Mouse (Mus musculus): ENCODE results near the gene Adprm. TPM values are rescaled to one million over a fixed set of nuclear protein-coding genes. Genes with fewer than 3 reads are reported as not detected.
A peak's percentile ranks its signal among the peaks of the same experiment; 100 is the strongest.
"Not testable (repeated sequence)": the region's sequence is repeated elsewhere in the genome, so short reads cannot be mapped to it uniquely, and the experiment has no call there.

Gene Adprm
- 10 to 100 TPM; 24.3 to 27.5 TPM for total RNA-seq (2021)
- long read RNA-seq, experiment 1, transcript Adprm-201 (5 exons, 1,283 nt): major isoform, 7 of 14 reads
- long read RNA-seq, experiment 1, partial matches to known transcripts: 3 of 14 reads
- long read RNA-seq, experiment 1, other reads (novel, unspliced or antisense): 3 of 14 reads
- long read RNA-seq, experiment 2, transcript Adprm-201 (5 exons, 1,283 nt): major isoform, 10 of 23 reads
- long read RNA-seq, experiment 2, partial matches to known transcripts: 0 of 23 reads
- long read RNA-seq, experiment 2, other reads (novel, unspliced or antisense): 10 of 23 reads

- DNase-seq (ENCODE audit: low spot score in 2 of 2): peak; percentile 86 to 91
Observed at GRCm38 (mm10) chr11:67052321-67052952, at the start of gene Adprm, which contains the start of gene Sco1. TSS of gene Adprm (minus strand) at chr11:67052594. TSS of gene Sco1 (plus strand) at chr11:67052670.

DNA sequence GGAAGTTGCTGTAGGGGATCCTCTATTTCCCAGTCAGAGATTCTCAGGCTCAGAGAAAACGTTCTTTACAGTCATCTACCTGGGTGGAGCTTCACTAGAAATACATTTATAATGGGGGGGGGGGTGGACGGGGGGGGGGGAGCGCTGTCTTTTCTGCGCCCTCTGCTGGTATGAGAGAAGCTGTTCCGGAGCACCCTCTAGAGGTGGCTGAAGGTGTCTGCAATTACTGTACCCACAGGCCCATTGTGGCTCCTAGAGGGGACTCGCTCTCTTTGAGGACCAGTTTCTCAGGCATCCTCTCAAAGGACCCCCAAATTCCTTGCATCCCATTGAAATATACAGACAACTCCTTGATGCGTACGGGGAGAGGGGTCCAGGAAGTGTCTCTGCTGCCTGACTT, 49.3 kb upstream of the Adprm start:
- peak; percentile 67 to 70 for DNase-seq (ENCODE audit: low spot score in 2 of 2)

DNA sequence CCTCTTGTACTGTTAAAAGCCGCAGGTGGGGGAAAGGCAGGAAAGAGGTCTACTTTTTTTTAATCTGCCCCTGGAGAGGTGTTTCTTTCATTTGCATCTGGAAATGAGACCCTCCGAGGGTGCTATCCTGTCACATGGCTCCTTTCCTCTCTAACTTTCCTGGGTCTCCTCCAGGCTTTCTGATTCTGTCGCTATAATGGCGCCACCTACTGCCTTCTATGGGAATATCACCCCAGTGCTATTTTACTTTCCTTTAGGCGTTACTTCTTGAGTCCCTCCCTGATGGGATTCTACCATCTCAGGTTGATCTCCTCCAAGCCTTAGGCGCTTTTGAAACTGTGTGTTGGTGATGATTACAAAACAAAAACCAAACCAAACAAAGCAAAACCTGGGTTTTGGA, 47.8 kb upstream of the Adprm start:
- peak in 1 of 2 experiments; percentile 43 for DNase-seq (ENCODE audit: low spot score in 2 of 2)

- no peak for DNase-seq (ENCODE audit: low spot score in 2 of 2)
Observed at GRCm38 (mm10) chr11:67099241-67099640, 46.8 kb upstream of the Adprm start.

DNA sequence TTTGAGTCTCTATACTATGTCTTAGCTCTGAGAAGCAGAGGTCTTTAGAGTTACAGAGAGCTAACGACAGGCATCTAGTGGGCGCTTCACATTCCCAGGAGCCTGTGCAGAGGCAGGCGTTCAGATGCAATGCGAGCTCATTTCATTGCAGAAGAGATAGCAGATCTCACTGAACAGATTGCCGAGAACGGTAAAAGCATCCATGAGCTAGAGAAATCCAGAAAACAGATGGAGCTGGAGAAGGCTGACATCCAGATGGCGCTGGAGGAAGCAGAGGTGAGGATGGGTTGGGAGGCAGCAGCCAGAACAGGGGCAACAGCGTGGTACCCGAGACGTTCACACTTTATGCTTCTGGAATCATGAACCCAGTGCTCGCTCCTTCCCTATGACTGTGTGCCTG, 46.0 kb upstream of the Adprm start:
- DNase-seq (ENCODE audit: low spot score in 2 of 2): peak; percentile 36 to 60

- no peak for DNase-seq (ENCODE audit: low spot score in 2 of 2)
Observed at GRCm38 (mm10) chr11:67097709-67098108, 45.3 kb upstream of the Adprm start.

GRCm38 (mm10) chr11:67094470-67094869, 42.1 kb upstream of the Adprm start:
- no peak for DNase-seq (ENCODE audit: low spot score in 2 of 2)

DNA sequence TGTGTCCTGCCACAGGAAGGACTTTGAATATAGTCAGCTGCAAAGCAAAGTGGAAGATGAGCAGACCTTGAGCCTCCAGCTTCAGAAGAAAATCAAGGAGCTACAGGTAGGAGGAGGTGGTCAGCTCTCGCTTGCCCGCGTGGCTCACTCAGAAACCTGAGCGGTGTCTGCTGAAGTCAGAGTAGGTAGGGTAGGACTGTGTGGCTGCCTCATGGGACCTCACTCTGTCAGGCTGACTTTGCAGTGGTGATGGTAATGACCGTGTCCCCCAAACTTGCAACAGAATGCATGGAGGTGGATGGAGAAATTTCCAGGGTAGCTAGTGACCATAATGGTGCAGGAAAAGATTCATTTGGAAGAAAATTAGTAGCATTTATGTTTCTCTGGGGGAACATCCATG, 41.3 kb upstream of the Adprm start:
- no peak for DNase-seq (ENCODE audit: low spot score in 2 of 2)

DNA sequence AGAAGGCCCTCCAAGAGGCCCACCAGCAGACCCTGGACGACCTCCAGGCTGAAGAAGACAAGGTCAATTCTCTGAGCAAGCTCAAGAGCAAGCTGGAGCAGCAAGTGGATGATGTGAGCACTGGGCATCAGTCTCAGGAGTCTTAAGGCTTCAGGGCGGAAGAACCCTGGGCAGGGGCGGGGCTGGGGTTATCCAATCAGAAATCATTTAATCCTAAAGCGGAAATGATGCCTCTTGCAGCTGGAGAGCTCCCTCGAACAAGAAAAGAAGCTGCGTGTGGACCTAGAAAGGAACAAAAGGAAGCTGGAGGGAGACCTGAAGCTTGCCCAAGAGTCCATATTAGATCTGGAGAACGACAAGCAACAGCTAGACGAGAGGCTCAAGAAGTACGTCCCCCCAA, 40.8 kb upstream of the Adprm start:
- no peak for DNase-seq (ENCODE audit: low spot score in 2 of 2)

GRCm38 (mm10) chr11:67092354-67092753, 40.0 kb upstream of the Adprm start:
- DNase-seq (ENCODE audit: low spot score in 2 of 2): not testable (repeated sequence)

DNA sequence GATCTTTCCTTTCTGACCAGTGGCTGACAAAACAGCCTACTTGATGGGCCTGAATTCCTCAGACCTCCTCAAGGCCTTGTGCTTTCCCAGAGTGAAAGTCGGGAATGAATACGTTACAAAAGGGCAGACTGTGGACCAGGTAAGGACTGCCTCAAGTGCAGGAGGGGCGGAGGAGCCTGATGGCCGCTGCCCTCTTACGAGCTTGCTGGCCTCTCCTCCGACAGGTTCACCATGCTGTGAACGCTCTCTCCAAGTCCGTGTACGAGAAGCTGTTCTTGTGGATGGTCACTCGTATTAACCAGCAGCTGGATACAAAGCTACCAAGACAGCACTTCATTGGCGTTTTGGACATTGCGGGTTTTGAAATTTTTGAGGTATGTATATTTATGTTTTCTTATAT, 34.8 kb upstream of the Adprm start:
- DNase-seq (ENCODE audit: low spot score in 2 of 2): no peak

DNA sequence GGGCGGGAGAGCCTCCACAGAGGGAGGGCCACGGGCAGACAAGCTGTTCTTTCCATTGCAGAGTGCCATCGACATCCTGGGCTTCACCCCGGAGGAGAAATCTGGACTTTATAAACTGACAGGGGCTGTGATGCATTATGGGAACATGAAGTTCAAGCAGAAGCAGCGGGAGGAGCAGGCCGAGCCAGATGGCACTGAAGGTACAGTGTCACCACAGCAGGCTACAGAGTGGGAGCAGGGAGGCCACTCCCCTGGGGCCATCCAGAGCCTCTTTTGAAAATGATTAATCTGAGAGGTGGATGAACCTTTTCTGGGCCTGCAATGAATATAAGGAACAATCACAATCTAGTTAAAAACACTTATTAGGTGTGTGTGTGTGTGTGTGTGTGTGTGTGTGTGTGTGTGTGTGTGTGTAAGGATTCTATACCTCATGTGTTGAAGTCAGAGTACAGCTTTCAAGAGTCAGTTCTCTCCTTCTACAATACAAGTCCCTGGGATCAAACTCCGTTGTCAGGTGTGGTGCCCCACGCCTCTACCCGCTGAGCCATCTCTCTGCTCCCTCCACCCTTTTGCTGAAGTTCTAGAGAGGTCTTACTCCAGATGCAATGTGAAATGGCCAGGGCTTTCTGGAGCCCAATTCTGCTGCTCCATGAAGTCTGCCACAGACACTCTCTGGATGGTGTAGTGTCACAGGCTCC, 34.2 kb upstream of the Adprm start:
- DNase-seq (ENCODE audit: low spot score in 2 of 2): no peak

- peak; percentile 75 to 78 for DNase-seq (ENCODE audit: low spot score in 2 of 2)
Observed at GRCm38 (mm10) chr11:67085489-67085888, 33.1 kb upstream of the Adprm start.

DNA sequence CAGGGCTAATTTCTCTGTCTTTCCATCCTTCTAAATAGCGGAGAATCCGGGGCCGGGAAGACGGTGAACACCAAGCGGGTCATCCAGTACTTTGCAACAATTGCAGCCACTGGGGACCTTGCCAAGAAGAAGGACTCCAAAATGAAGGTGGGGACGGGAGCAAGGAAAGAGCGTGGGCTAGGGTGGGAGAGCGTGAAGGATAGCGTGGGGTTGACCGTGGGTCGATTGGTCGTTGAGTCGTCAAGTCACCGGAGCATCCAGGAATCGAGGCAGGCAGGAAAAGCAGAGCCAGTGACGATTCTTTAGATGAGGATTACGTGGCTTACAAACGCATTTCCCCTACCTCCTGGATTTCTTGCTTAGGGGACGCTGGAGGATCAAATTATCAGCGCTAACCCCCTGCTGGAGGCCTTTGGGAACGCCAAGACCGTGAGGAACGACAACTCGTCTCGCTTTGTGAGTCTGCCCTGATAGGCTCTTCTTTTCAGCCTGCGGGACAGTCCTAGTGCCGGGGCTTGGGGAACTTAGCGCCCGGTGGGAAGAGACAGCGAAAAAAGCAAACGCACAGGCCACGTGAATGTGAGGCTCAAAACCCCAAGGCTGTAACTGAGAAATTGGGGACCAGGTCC, 31.4 kb upstream of the Adprm start:
- DNase-seq (ENCODE audit: low spot score in 2 of 2): no peak

GRCm38 (mm10) chr11:67083239-67083638, 30.8 kb upstream of the Adprm start:
- no peak for DNase-seq (ENCODE audit: low spot score in 2 of 2)

DNA sequence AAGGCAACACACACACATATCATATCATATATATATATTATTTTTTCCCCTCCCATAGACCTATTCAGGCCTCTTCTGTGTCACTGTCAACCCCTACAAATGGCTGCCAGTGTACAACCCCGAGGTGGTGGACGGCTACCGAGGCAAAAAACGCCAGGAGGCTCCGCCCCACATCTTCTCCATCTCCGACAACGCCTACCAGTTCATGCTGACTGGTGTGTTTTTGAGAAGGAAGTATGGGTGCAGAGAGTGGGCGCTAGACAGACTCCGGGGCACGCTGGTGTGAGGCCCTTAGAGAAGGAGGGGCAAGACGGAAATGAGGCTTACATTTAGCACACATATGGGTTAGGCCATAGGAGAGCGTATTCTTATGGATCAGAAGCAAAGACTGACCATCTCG, 30.4 kb upstream of the Adprm start:
- no peak for DNase-seq (ENCODE audit: low spot score in 2 of 2)

GRCm38 (mm10) chr11:67082188-67082587, 29.8 kb upstream of the Adprm start:
- no peak for DNase-seq (ENCODE audit: low spot score in 2 of 2)

GRCm38 (mm10) chr11:67081125-67081649, 28.8 kb upstream of the Adprm start:
- DNase-seq (ENCODE audit: low spot score in 2 of 2): no peak

DNA sequence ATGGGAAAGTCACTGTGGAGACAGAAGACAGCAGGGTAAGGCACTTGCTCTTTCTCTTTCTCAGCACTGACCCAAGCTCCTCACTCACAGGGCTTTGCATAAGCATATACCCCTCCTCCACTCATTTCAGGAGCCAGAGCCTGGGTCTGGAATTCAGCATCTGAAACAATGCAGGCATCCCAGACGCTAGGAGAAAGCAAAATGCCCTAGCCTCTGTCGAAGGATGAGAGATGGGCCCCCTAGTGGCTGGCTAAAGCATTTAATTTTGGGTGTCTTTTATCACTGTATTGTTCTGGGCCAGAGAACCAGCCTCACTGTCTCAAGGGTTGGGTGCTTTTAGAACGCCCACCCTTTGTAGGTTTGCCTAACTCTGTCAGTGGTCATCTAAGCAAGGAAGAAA, 27.8 kb upstream of the Adprm start:
- peak; percentile 62 to 73 for DNase-seq (ENCODE audit: low spot score in 2 of 2)

- no peak for DNase-seq (ENCODE audit: low spot score in 2 of 2)
Observed at GRCm38 (mm10) chr11:67079740-67080139, 27.3 kb upstream of the Adprm start.

- DNase-seq (ENCODE audit: low spot score in 2 of 2): no peak
Observed at GRCm38 (mm10) chr11:67078888-67079287, 26.5 kb upstream of the Adprm start.

- no peak for DNase-seq (ENCODE audit: low spot score in 2 of 2)
Observed at GRCm38 (mm10) chr11:67078000-67078399, 25.6 kb upstream of the Adprm start, which contains the start of gene Myh3. TSS of gene Myh3 (plus strand) at chr11:67078300.

Measured in left cerebral cortex, adult 18-20 months (tissue).